Mouse (Mus musculus) embryonic facial prominence, embryonic 14.5 days (tissue): ENCODE data around the gene Rragb. TPM values are rescaled to one million over a fixed set of nuclear protein-coding genes. Genes with fewer than 3 reads are reported as not detected.

Experiments used
- ATAC-seq: fragments of 200-750 bp; cut with Nextera tagmentation; 2 replicates; pipeline ENCODE4 v1.8.0; 2017; ENCODE audit warnings: low read depth, moderate number of reproducible peaks, moderate TSS enrichment
- DNase-seq: peaks from one replicate; pipeline ENCODE4 v3.0.0-alpha.2; 2015; ENCODE audit warnings: low spot score
- H3K27ac ChIP-seq: fragments of 300-500 bp; sonication (generic); replicated peaks from 2 replicates; pipeline ENCODE4 v1.5.1; 2014; ENCODE audit warnings: low read depth, mild to moderate bottlenecking, low read length, moderate library complexity
- H3K27me3 ChIP-seq: fragments of 300-500 bp; sonication (generic); replicated peaks from 2 replicates; pipeline ENCODE4 v1.6.1; 2014; ENCODE audit warnings: low read length; ENCODE audit not compliant: control insufficient read depth, insufficient read depth
- H3K36me3 ChIP-seq: fragments of 300-500 bp; sonication (generic); 2 replicates; pipeline ENCODE4 v1.6.1; 2014; ENCODE audit warnings: low read length, mixed read lengths; ENCODE audit not compliant: control insufficient read depth, insufficient read depth
- H3K4me1 ChIP-seq: fragments of 300-500 bp; sonication (generic); 2 replicates; pipeline ENCODE4 v1.6.1; 2014; ENCODE audit warnings: antibody characterized with exemption, low read length; ENCODE audit not compliant: control insufficient read depth, insufficient read depth
- H3K4me2 ChIP-seq: fragments of 300-500 bp; sonication (generic); 2 replicates; pipeline ENCODE4 v1.6.1; 2014; ENCODE audit warnings: low read depth, mild to moderate bottlenecking, low read length, moderate library complexity, mixed read lengths
- H3K4me3 ChIP-seq: fragments of 300-500 bp; sonication (generic); 2 replicates; pipeline ENCODE4 v1.5.1; 2014; ENCODE audit warnings: low read depth, mild to moderate bottlenecking, low read length
- H3K9ac ChIP-seq: fragments of 300-500 bp; sonication (generic); 2 replicates; pipeline ENCODE4 v1.6.1; 2014; ENCODE audit warnings: low read depth, mild to moderate bottlenecking, low read length, moderate library complexity, mixed read lengths
- H3K9me3 ChIP-seq: fragments of 300-500 bp; sonication (generic); 2 replicates; pipeline ENCODE4 v1.6.1; 2016; ENCODE audit warnings: low read length; ENCODE audit not compliant: control insufficient read depth
- WGBS: fragments of 180-500 bp; shearing (Covaris S2); extraction: QIAGEN DNeasy Blood & Tissue Kit; methylation state at CpG from one replicate; pipeline ENCODE4 v1.1.7; 2014; 5-methylcytosine and 5-hydroxymethylcytosine counted together
- polyA plus RNA-seq: library from polyadenylated mRNA; unstranded; fragments of >200 nt; fragmentation: Nextera tagmentation; extraction: Ambion mirVana; gene quantifications from 2 replicates; pipeline ENCODE4 v1.2.1, GENCODE M21; 2014

The Rragb gene
- polyA plus RNA-seq, 1 experiment from 2014 or later, result 2.0 TPM

DNA sequence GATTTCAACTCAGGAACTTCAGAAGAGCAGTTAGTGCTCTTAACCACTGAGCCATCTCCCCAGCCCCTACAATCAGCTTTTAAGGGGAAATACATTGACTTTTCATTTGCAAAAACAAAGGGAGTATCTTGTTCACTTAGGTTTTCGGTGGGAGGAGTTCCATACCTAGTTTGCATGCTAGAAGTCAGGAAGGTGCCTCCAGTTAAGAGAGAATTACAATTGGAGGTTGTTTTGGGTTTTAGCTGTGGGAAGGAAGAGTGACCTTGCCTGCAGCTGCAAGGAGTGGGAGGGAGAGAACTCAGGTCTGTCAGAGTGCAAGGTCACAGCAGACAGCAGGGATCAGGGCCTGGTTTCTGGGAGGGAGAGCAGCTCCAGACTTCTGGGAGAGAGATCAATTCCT, 71.3 kb downstream of the Rragb start:
- Histone ChIP-seq H3K27ac (no peak overlapping the region), H3K9ac (no peak overlapping the region), H3K9me3 (no peaks in the 10 kb centered on the region), H3K36me3 (no peaks in the 10 kb centered on the region), H3K4me3 (no peak overlapping the region), H3K4me2 (no peak overlapping the region), H3K27me3 (no peaks in the 10 kb centered on the region), H3K4me1 (no peaks in the 10 kb centered on the region)
- ATAC-seq, result no peak
- 47% methylated on average over 1 of the region's 1 CpGs for WGBS
- no peak for DNase-seq

Other genes starting within 250 kb of the Rragb start
- 1.1 and 1.4 TPM in 2 replicates for gene Usp51, start 133.5 kb upstream of the Rragb start, polyA plus RNA-seq
- gene Mageh1, start 102.4 kb upstream of the Rragb start, polyA plus RNA-seq, result 53.6 and 56.1 TPM in 2 replicates
- gene Foxr2, start 21.2 kb upstream of the Rragb start, polyA plus RNA-seq, result not detected in 2 replicates
- 1.6 and 2.8 TPM in 2 replicates for gene Klf8, start 97.5 kb downstream of the Rragb start, polyA plus RNA-seq